Mouse (Mus musculus): Measurements from ENCODE around the gene Naa40. TPM values are rescaled to one million over a fixed set of nuclear protein-coding genes. Genes with fewer than 3 reads are reported as not detected.

Gene Naa40
- total and polyA plus RNA-seq, 3 experiments = 14.9 to 23.8 (median 16.4) TPM

DNA sequence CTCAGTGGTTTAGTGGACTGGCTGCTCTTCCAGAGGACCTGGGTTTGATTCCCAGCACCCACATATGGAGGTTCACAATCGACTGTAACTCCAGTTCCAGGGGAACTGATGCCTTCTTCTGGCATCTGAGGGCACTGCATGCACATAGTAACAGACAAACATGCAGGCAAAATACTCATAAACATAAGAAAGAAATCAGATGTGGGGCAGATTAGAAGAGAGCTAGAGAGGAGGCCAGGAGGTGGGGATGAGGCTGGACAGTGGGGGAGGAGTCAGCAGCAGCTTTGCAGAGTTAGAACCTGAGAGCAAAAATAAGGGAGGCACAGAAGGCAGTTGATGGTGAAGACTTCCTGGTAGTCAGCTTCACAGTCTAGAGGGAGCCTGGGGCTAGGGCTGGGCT lies 21.6 kb upstream of the Naa40 start:
- H3K4me3 ChIP-seq = no peak overlapping the region
- H3K27ac ChIP-seq = no peak overlapping the region
- intact Hi-C loops (cut with DNase I) = no loop called here
- no peak for DNase-seq
- H3K4me1 ChIP-seq (ENCODE audit: control insufficient read depth, insufficient read depth, low read length) = peaks cover 2% of the 10 kb centered on the region
- no peaks in the 10 kb centered on the region for H3K27me3 ChIP-seq (ENCODE audit: control insufficient read depth, insufficient read depth, low read length)
- TF ChIP-seq CTCF (IDR thresholded peaks at IDR 0.05) = no peak
- no peak for TF ChIP-seq POLR2A (IDR thresholded peaks at IDR 0.05; ENCODE audit: insufficient read depth, low read depth, low read length)
- TF ChIP-seq EP300 (IDR thresholded peaks at IDR 0.05; ENCODE audit: insufficient read depth, low read depth, low read length) = no peak
- H3K9ac ChIP-seq (ENCODE audit: low read depth, low read length) = no peak overlapping the region
- no peaks in the 10 kb centered on the region for H3K36me3 ChIP-seq (ENCODE audit: control insufficient read depth, insufficient read depth, low read length)
- H3K79me2 ChIP-seq (replicated peaks; ENCODE audit: control insufficient read depth, insufficient read depth, low read length) = no peaks in the 10 kb centered on the region
- 87% methylated on average over 1 of the region's 1 CpGs for WGBS

DNA sequence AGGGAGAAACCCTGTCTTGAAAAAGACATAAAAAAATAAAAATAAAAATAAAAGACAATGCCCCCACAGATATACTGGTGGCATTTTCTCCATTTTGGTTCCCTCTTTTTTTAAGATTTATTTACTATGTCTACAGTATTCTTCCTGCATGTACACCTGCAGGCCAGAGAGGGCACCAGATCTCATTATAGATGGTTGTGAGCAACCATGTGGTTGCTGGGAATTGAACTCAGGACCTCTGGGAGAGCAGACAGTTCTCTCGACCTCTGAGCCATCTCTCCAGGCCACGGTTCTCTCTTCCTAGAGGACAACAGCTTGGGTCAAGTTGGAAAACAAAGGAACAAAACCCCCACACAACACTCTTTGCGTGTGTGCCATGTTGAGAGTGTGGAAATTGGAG lies 21.0 kb upstream of the Naa40 start:
- Histone ChIP-seq H3K79me2 (replicated peaks; ENCODE audit: control insufficient read depth, insufficient read depth, low read length) (no peaks in the 10 kb centered on the region), H3K4me1 (ENCODE audit: control insufficient read depth, insufficient read depth, low read length) (no peaks in the 10 kb centered on the region; the same call in 1 of the 2 replicates), H3K9ac (ENCODE audit: low read depth, low read length) (no peak overlapping the region), H3K4me3 (no peak overlapping the region), H3K27ac (no peak overlapping the region), H3K36me3 (ENCODE audit: control insufficient read depth, insufficient read depth, low read length) (no peaks in the 10 kb centered on the region), H3K27me3 (ENCODE audit: control insufficient read depth, insufficient read depth, low read length) (no peaks in the 10 kb centered on the region)
- WGBS = 92% methylated on average over 3 of the region's 3 CpGs
- intact Hi-C loops (cut with DNase I) = no loop called here
- no peak for DNase-seq
- TF ChIP-seq EP300 (IDR thresholded peaks at IDR 0.05; ENCODE audit: insufficient read depth, low read depth, low read length) (no peak), POLR2A (IDR thresholded peaks at IDR 0.05; ENCODE audit: insufficient read depth, low read depth, low read length) (no peak), CTCF (IDR thresholded peaks at IDR 0.05) (no peak)

DNA sequence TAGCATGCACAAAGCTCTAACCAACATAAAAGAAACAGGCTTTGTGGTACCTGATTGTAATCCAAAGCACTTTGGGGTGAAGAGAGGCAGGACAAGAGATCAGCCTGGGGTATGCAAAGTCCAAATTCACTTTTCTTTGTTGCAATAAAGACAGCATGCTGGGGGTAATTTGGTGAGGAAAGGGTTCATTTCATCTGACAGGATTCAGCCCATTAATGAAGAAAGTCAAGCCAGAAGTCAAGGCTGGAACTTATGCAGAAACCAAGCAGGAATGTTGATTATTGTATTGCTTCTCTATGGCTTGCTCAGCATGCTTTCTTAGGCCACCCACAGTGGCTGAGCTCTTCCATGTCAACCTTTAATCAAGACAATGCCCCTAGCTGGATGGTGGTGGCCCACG lies 20.5 kb upstream of the Naa40 start:
- no peak for DNase-seq
- TF ChIP-seq POLR2A (IDR thresholded peaks at IDR 0.05; ENCODE audit: insufficient read depth, low read depth, low read length) (no peak), EP300 (IDR thresholded peaks at IDR 0.05; ENCODE audit: insufficient read depth, low read depth, low read length) (no peak), CTCF (IDR thresholded peaks at IDR 0.05) (no peak)
- no peaks in the 10 kb centered on the region for H3K79me2 ChIP-seq (replicated peaks; ENCODE audit: control insufficient read depth, insufficient read depth, low read length)
- H3K4me3 ChIP-seq = no peak overlapping the region
- intact Hi-C loops (cut with DNase I) = no loop called here
- H3K4me1 ChIP-seq (ENCODE audit: control insufficient read depth, insufficient read depth, low read length) = no peaks in the 10 kb centered on the region; the same call in 1 of the 2 replicates
- H3K27ac ChIP-seq = no peak overlapping the region
- H3K27me3 ChIP-seq (ENCODE audit: control insufficient read depth, insufficient read depth, low read length) = no peaks in the 10 kb centered on the region
- 90% methylated on average over 1 of the region's 1 CpGs for WGBS
- no peaks in the 10 kb centered on the region for H3K36me3 ChIP-seq (ENCODE audit: control insufficient read depth, insufficient read depth, low read length)
- no peak overlapping the region for H3K9ac ChIP-seq (ENCODE audit: low read depth, low read length)

DNA sequence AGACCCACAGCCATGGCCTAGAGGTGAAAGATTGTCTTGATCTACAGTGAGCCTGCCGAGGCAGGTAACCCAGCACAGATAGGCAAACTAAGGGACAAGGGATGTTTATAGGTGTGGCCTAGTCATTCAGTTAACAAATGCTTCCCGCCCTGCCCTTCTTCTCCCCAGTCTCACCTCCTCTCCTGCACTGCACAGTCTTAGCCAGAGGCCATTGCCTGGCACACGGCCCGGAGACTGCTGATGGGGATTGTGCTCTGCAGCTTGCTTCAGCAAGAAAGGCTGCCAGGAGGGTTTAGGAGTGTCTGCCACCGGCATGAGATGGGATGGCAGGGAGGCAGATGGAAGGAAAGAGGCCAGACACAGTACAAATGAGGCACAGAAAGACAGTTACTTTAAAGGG lies 16.9 kb upstream of the Naa40 start:
- TF ChIP-seq CTCF (IDR thresholded peaks at IDR 0.05) = no peak
- TF ChIP-seq POLR2A (IDR thresholded peaks at IDR 0.05; ENCODE audit: insufficient read depth, low read depth, low read length) = no peak
- TF ChIP-seq EP300 (IDR thresholded peaks at IDR 0.05; ENCODE audit: insufficient read depth, low read depth, low read length) = no peak
- H3K36me3 ChIP-seq (ENCODE audit: control insufficient read depth, insufficient read depth, low read length) = no peaks in the 10 kb centered on the region
- WGBS = 63% methylated on average over 5 of the region's 5 CpGs
- H3K27me3 ChIP-seq (ENCODE audit: control insufficient read depth, insufficient read depth, low read length) = no peaks in the 10 kb centered on the region
- DNase-seq = no peak
- intact Hi-C loops (cut with DNase I) = no loop called here
- no peaks in the 10 kb centered on the region for H3K4me1 ChIP-seq (ENCODE audit: control insufficient read depth, insufficient read depth, low read length)
- no peaks in the 10 kb centered on the region for H3K79me2 ChIP-seq (replicated peaks; ENCODE audit: control insufficient read depth, insufficient read depth, low read length)
- no peak overlapping the region for H3K9ac ChIP-seq (ENCODE audit: low read depth, low read length)
- H3K4me3 ChIP-seq = no peak overlapping the region
- H3K27ac ChIP-seq = no peak overlapping the region

DNA sequence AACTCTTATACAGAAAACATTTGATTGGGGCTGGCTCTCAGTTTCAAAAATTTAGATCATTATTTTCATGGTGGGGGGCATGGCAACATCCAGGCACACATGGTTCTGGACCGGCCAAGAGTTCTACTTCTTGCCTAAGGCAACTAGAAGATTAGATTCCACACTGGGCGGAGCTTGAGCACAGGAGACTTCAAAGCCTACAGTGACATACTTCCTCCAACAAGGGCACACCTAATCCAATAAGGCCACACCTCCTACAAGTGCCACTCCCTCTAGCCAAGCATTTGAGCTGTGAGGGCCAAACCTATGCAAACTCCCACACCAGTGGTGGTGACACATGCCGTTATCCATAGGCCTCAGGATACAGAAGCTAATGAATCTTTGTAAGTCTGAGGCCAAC lies 5.0 kb upstream of the Naa40 start:
- Histone ChIP-seq H3K36me3 (ENCODE audit: control insufficient read depth, insufficient read depth, low read length) (no peaks in the 10 kb centered on the region), H3K79me2 (replicated peaks; ENCODE audit: control insufficient read depth, insufficient read depth, low read length) (no peaks in the 10 kb centered on the region), H3K4me3 (no peak overlapping the region), H3K4me1 (ENCODE audit: control insufficient read depth, insufficient read depth, low read length) (no peaks in the 10 kb centered on the region), H3K9ac (ENCODE audit: low read depth, low read length) (no peak overlapping the region), H3K27ac (no peak overlapping the region), H3K27me3 (ENCODE audit: control insufficient read depth, insufficient read depth, low read length) (no peaks in the 10 kb centered on the region)
- DNase-seq = no peak
- no peak for TF ChIP-seq EP300 (IDR thresholded peaks at IDR 0.05; ENCODE audit: insufficient read depth, low read depth, low read length)
- no peak for TF ChIP-seq POLR2A (IDR thresholded peaks at IDR 0.05; ENCODE audit: insufficient read depth, low read depth, low read length)
- TF ChIP-seq CTCF (IDR thresholded peaks at IDR 0.05) = no peak
- 66% methylated on average over 3 of the region's 3 CpGs for WGBS
- intact Hi-C loops (cut with DNase I) = no loop called here

DNA sequence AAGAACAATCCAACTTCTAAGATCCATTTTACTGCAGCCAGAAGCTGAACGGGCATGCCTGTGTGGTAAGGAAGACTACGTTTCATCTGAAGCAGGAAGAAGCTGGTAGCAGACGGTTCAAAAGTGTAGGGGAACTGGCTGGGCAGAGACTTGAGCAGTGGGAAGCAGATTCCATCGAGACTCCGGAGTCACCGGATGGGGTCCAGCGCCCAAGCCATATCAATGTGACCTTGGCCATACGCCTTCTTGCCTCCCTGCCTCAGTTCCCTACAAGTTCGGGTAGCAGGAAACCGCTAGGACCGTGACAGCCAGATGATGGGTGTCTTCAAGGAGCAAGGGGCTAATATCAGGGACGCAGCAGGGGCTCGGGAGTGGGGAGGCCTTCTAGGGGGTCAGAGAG lies 692 bp downstream of the Naa40 start:
- 3% methylated on average over 13 of the region's 13 CpGs for WGBS
- intact Hi-C loops (cut with DNase I) = loop anchor here (2.0 kb wide), 2 partner anchors 23 to 25 kb away; partner anchors contain the start of gene Cox8a
- Histone ChIP-seq H3K9ac (ENCODE audit: low read depth, low read length) (peak overlapping the region; percentile 89), H3K79me2 (replicated peaks; ENCODE audit: control insufficient read depth, insufficient read depth, low read length) (peaks cover 2% of the 10 kb centered on the region), H3K27me3 (ENCODE audit: control insufficient read depth, insufficient read depth, low read length) (no peaks in the 10 kb centered on the region), H3K27ac (peak overlapping the region; percentile 85), H3K4me3 (peak overlapping the region; percentile 60), H3K4me1 (ENCODE audit: control insufficient read depth, insufficient read depth, low read length) (peaks cover 7% of the 10 kb centered on the region), H3K36me3 (ENCODE audit: control insufficient read depth, insufficient read depth, low read length) (no peaks in the 10 kb centered on the region)
- TF ChIP-seq EP300 (IDR thresholded peaks at IDR 0.05; ENCODE audit: insufficient read depth, low read depth, low read length) = no peak
- TF ChIP-seq CTCF (IDR thresholded peaks at IDR 0.05) = no peak
- no peak for TF ChIP-seq POLR2A (IDR thresholded peaks at IDR 0.05; ENCODE audit: insufficient read depth, low read depth, low read length)
- DNase-seq = no peak

All from heart, adult 2 months (tissue).